Mouse (Mus musculus) heart, embryonic 14.5 days (tissue): ENCODE measurements around the gene Ppp6c. TPM values are rescaled to one million over a fixed set of nuclear protein-coding genes. Genes with fewer than 3 reads are reported as not detected.

ENCODE experiments used
- ATAC-seq: fragments of 200-750 bp; cut with Nextera tagmentation; 2 replicates; pipeline ENCODE4 v1.8.0; 2017; ENCODE audit warnings: low read depth, moderate TSS enrichment; ENCODE audit not compliant: insufficient number of reproducible peaks, insufficient read depth, low FRiP score
- H3K27ac ChIP-seq, 2 experiments: fragments of 200-500 bp in 1 of 2; fragments of 300-500 bp in 1 of 2; sonication (generic) in 1 of 2; replicated peaks in 1 of 2; 2 replicates each; pipeline ENCODE4 v1.5.1; 2012 to 2014; ENCODE audit warnings: low read depth in 2 of 2, low read length in 2 of 2, control low read depth in 1 of 2, mild to moderate bottlenecking in 1 of 2, mixed read lengths in 1 of 2; ENCODE audit not compliant: control insufficient read depth in 1 of 2, insufficient read depth in 1 of 2
- H3K27me3 ChIP-seq: fragments of 300-500 bp; sonication (generic); 2 replicates; pipeline ENCODE4 v1.6.1; 2014; ENCODE audit warnings: mild to moderate bottlenecking, low read length, control low read depth; ENCODE audit not compliant: control insufficient read depth, insufficient read depth
- H3K36me3 ChIP-seq: fragments of 300-500 bp; sonication (generic); 2 replicates; pipeline ENCODE4 v1.6.1; 2014; ENCODE audit warnings: mild to moderate bottlenecking, control low read depth, low read length, mixed read lengths; ENCODE audit not compliant: control insufficient read depth, insufficient read depth
- H3K4me1 ChIP-seq, 2 experiments: fragments of 200-500 bp in 1 of 2; fragments of 300-500 bp in 1 of 2; sonication (generic) in 1 of 2; 2 replicates each; pipeline ENCODE4 v1.6.1; 2012 to 2014; ENCODE audit warnings: low read length in 2 of 2, control low read depth in 1 of 2, mixed read lengths in 1 of 2; ENCODE audit not compliant: control insufficient read depth in 2 of 2, insufficient read depth in 2 of 2
- H3K4me2 ChIP-seq: fragments of 300-500 bp; sonication (generic); 2 replicates; pipeline ENCODE4 v1.6.1; 2014; ENCODE audit warnings: mild to moderate bottlenecking, low read length
- H3K4me3 ChIP-seq, 2 experiments: fragments of 200-500 bp in 1 of 2; fragments of 300-500 bp in 1 of 2; sonication (generic) in 1 of 2; 2 replicates each; pipeline ENCODE4 v1.5.1; 2012 to 2014; ENCODE audit warnings: low read length in 2 of 2, mild to moderate bottlenecking in 2 of 2, control low read depth in 1 of 2, low read depth in 1 of 2, moderate library complexity in 1 of 2; ENCODE audit not compliant: control insufficient read depth in 1 of 2, insufficient read depth in 1 of 2
- H3K9ac ChIP-seq: fragments of 300-500 bp; sonication (generic); 2 replicates; pipeline ENCODE4 v1.6.1; 2014; ENCODE audit warnings: mild to moderate bottlenecking, low read length
- H3K9me3 ChIP-seq: fragments of 300-500 bp; sonication (generic); 2 replicates; pipeline ENCODE4 v1.6.1; 2016; ENCODE audit warnings: low read length, control low read depth; ENCODE audit not compliant: control insufficient read depth
- whole genome bisulfite sequencing: fragments of 180-500 bp; shearing (Covaris S2); extraction: QIAGEN DNeasy Blood & Tissue Kit; methylation state at CpG from one replicate; pipeline ENCODE4 v1.1.7; 2014; 5-methylcytosine and 5-hydroxymethylcytosine counted together
- polyA plus RNA-seq: library from polyadenylated mRNA; unstranded; fragments of >200 nt; fragmentation: Nextera tagmentation; extraction: Ambion mirVana; gene quantifications from 2 replicates; pipeline ENCODE4 v1.2.1, GENCODE M21; 2014

The Ppp6c gene
- polyA plus RNA-seq, 1 experiment from 2014 or later = 51.3 TPM

DNA sequence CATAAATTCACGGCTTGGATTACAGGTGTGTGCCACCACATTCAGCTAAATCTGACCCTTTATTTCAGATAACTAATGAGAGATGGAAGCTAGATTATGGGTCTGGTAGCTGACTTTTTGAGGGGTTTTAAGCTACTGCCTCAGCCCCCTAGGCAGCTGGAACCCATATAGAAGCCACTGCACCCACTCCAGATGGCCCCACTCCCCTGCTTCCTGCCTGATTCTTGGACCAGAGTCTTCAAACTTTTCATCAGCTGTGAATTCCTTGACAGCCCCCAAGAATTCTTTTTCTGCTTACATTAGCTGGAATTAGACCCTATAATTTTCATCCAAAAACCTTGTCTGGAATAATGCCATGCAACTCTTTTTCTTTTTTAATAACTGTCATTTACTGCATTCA is 79.8 kb downstream of the Ppp6c start:
- WGBS = 88% methylated on average over 1 of the region's 1 CpGs
- no peaks in the 10 kb centered on the region for H3K27me3 ChIP-seq
- H3K4me3 ChIP-seq = no peak overlapping the region
- H3K9ac ChIP-seq = no peak overlapping the region
- H3K36me3 ChIP-seq = 0 out of 2 replicates have a peak, but pooled peaks cover 3% of the 10 kb centered on the region
- no peaks in the 10 kb centered on the region for H3K4me1 ChIP-seq
- no peak overlapping the region for H3K27ac ChIP-seq
- no peaks in the 10 kb centered on the region for H3K9me3 ChIP-seq
- H3K4me2 ChIP-seq = no peak overlapping the region
- ATAC-seq = no peak

Other genes starting within 250 kb of the Ppp6c start
- 0.75 and 0.96 TPM in 2 replicates for gene Wdr38, start 229.0 kb downstream of the Ppp6c start, polyA plus RNA-seq
- 82.8 and 85.4 TPM in 2 replicates for gene Arpc5l, start 221.1 kb downstream of the Ppp6c start, polyA plus RNA-seq
- 608 and 670 TPM in 2 replicates for gene Rpl35, start 220.8 kb downstream of the Ppp6c start, polyA plus RNA-seq
- 25.5 and 26.9 TPM in 2 replicates for gene Golga1, start 160.9 kb downstream of the Ppp6c start, polyA plus RNA-seq
- 5.1 and 6.7 TPM in 2 replicates for gene Scai, start 35.7 kb downstream of the Ppp6c start, polyA plus RNA-seq